Mouse (Mus musculus) olfactory bulb, adult 2 months (tissue): Measurements from ENCODE around the gene Ccdc57.
"Not testable (repeated sequence)": the region's sequence is repeated elsewhere in the genome, so short reads cannot be mapped to it uniquely, and the experiment has no call there.

Experiments
- CTCF ChIP-seq: fragments of 200-500 bp; IDR thresholded peaks from 2 replicates; pipeline ENCODE4 v1.5.1; 2012; ENCODE audit warnings: low read depth, mild to moderate bottlenecking, low read length, moderate library complexity; ENCODE audit not compliant: insufficient read depth
- POLR2A ChIP-seq: fragments of 200-500 bp; IDR thresholded peaks from 2 replicates; pipeline ENCODE4 v1.6.1; 2012; ENCODE audit warnings: mild to moderate bottlenecking, low read depth, low read length, moderate library complexity; ENCODE audit not compliant: insufficient read depth

- TF ChIP-seq CTCF, POLR2A: not testable (repeated sequence)
Measured at GRCm38 (mm10) chr11:120781361-120781760, 151.3 kb downstream of the Ccdc57 start.
